Mouse (Mus musculus) forebrain, embryonic 15.5 days (tissue): ENCODE results near the gene Ptprk. TPM values are rescaled to one million over a fixed set of nuclear protein-coding genes. Genes with fewer than 3 reads are reported as not detected.

Experiments used
- ATAC-seq: fragments of 200-750 bp; cut with Nextera tagmentation; replicated peaks from 2 replicates; pipeline ENCODE4 v1.8.0; 2017; ENCODE audit warnings: mild to moderate bottlenecking, moderate TSS enrichment, moderate library complexity
- H3K27ac ChIP-seq: fragments of 300-500 bp; sonication (generic); replicated peaks from 2 replicates; pipeline ENCODE4 v1.5.1; 2015; ENCODE audit warnings: mild to moderate bottlenecking, inconsistent platforms
- H3K27me3 ChIP-seq: fragments of 300-500 bp; sonication (generic); 2 replicates; pipeline ENCODE4 v1.6.1; 2015; ENCODE audit warnings: inconsistent platforms
- H3K36me3 ChIP-seq: fragments of 300-500 bp; sonication (generic); 2 replicates; pipeline ENCODE4 v1.6.1; 2015; ENCODE audit warnings: mild to moderate bottlenecking, inconsistent platforms
- H3K4me1 ChIP-seq: fragments of 300-500 bp; sonication (generic); 2 replicates; pipeline ENCODE4 v1.6.1; 2015; ENCODE audit warnings: inconsistent platforms
- H3K4me2 ChIP-seq: fragments of 300-500 bp; sonication (generic); replicated peaks from 2 replicates; pipeline ENCODE4 v1.6.1; 2015; ENCODE audit warnings: mild to moderate bottlenecking, inconsistent platforms
- H3K4me3 ChIP-seq: fragments of 300-500 bp; sonication (generic); 2 replicates; pipeline ENCODE4 v1.5.1; 2015; ENCODE audit warnings: mild to moderate bottlenecking, inconsistent platforms
- H3K9ac ChIP-seq: fragments of 300-500 bp; sonication (generic); replicated peaks from 2 replicates; pipeline ENCODE4 v1.6.1; 2015; ENCODE audit warnings: mild to moderate bottlenecking, inconsistent platforms
- H3K9me3 ChIP-seq: fragments of 300-500 bp; sonication (generic); 2 replicates; pipeline ENCODE4 v1.6.1; 2016; ENCODE audit warnings: inconsistent platforms
- whole genome bisulfite sequencing: fragments of 180-500 bp; shearing (Covaris S2); methylation state at CpG from one replicate; pipeline ENCODE4 v1.1.7; 2015; ENCODE audit warnings: mixed read lengths; 5-methylcytosine and 5-hydroxymethylcytosine counted together
- polyA plus RNA-seq: library from polyadenylated mRNA; unstranded; fragments of >200 nt; fragmentation: Nextera tagmentation; extraction: Ambion mirVana; gene quantifications from 2 replicates; pipeline ENCODE4 v1.2.1, GENCODE M21; 2015

Ptprk gene
- polyA plus RNA-seq, 1 experiment from 2014 or later = 37.4 TPM

DNA sequence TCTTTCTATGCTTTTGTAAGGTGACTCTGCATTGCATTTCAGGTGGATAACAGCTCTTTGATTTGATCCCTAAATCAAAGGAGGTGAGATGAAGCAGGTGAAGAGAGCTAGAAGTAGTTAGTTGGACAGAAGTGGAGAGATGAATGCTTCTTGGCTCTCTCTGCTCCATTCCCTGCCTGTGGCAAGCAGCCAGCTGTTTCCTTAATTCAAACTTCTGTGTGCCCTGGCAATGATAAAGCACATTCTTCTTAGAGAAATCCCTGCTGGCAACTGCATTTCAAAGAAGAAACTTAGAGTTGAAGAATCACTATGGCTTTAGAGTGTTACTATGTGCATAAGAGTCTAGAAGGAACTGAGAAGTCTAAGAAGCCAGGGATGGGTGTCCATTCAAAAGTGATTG lies 89.6 kb downstream of the Ptprk start:
- no peak for ATAC-seq
- Histone ChIP-seq H3K9me3 (no peaks in the 10 kb centered on the region), H3K27ac (no peak overlapping the region), H3K9ac (no peak overlapping the region), H3K36me3 (no peaks in the 10 kb centered on the region), H3K4me2 (no peak overlapping the region), H3K27me3 (no peaks in the 10 kb centered on the region), H3K4me1 (peaks cover 16% of the 10 kb centered on the region), H3K4me3 (no peak overlapping the region)

DNA sequence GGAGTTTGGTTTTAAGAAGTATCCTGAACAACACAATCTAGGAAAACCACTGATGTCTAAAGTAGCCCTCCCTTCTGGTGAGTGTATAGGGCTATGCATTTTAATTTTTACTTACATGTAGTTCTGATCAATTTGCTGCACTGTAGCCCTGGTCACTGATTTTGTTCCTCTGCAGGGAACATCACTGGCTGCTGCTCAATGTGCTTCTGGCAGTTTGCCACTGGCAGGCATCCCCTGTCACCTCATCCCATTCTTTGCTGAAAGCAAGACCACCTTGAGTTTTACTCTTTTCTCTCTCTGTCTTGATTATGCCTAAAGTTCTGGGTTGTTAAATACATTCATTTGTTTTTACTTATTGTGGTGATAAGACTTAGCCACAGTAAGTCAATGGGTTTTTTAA lies 90.1 kb downstream of the Ptprk start:
- H3K4me2 ChIP-seq = no peak overlapping the region
- no peak for ATAC-seq
- no peak overlapping the region for H3K27ac ChIP-seq
- H3K4me3 ChIP-seq = no peak overlapping the region
- no peaks in the 10 kb centered on the region for H3K9me3 ChIP-seq
- peaks cover 16% of the 10 kb centered on the region for H3K4me1 ChIP-seq
- H3K9ac ChIP-seq = no peak overlapping the region
- no peaks in the 10 kb centered on the region for H3K36me3 ChIP-seq
- H3K27me3 ChIP-seq = no peaks in the 10 kb centered on the region

DNA sequence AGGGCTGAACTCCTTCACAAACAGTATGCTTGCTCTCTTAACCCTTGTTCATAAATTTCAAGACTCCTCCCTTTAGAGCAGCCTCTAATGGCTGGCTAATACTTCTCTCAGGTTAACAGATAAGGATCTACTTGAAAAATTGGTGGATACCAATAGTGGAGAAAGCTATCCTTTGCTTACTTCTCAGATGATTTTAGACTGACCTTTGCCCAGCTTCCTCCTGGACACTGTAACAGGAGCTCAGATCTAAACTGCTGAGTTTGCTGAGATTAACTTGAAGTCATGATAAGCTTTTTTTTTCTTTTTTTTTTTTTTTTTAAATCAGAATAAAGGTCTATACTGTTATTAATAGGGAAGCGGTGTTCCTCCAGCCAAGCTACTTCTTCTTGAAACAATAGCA lies 92.0 kb downstream of the Ptprk start:
- Histone ChIP-seq H3K36me3 (no peaks in the 10 kb centered on the region), H3K9me3 (no peaks in the 10 kb centered on the region), H3K4me1 (peaks cover 10% of the 10 kb centered on the region; the same call in 1 of the 2 replicates), H3K4me3 (no peak overlapping the region), H3K9ac (no peak overlapping the region), H3K27ac (no peak overlapping the region), H3K27me3 (no peaks in the 10 kb centered on the region), H3K4me2 (no peak overlapping the region)
- no peak for ATAC-seq
- 69% methylated on average over 1 of the region's 1 CpGs for WGBS

DNA sequence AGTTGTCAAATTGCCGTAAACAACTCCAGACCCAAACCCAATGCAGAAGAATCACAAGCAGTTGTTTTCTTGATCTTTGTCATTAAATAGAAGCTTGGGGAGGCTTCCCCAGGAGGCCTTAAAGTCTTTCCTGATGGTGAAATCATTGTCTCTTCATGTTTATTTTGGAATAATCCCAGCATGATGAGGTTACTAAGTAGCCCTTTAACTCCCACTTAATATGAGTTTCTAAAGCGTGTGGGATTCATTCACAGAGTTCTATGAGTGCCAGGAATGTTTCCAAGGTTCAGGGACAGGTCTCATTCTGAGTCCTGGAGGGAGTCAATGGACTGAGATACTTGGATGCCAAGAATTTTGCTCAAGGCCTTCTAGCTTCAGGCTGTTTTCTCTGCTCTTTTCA lies 92.5 kb downstream of the Ptprk start:
- Histone ChIP-seq H3K27ac (no peak overlapping the region), H3K27me3 (no peaks in the 10 kb centered on the region), H3K4me2 (no peak overlapping the region), H3K36me3 (no peaks in the 10 kb centered on the region), H3K9me3 (no peaks in the 10 kb centered on the region), H3K4me3 (no peak overlapping the region), H3K9ac (no peak overlapping the region), H3K4me1 (peaks cover 10% of the 10 kb centered on the region; the same call in 1 of the 2 replicates)
- ATAC-seq = no peak
- 47% methylated on average over 2 of the region's 2 CpGs for WGBS

DNA sequence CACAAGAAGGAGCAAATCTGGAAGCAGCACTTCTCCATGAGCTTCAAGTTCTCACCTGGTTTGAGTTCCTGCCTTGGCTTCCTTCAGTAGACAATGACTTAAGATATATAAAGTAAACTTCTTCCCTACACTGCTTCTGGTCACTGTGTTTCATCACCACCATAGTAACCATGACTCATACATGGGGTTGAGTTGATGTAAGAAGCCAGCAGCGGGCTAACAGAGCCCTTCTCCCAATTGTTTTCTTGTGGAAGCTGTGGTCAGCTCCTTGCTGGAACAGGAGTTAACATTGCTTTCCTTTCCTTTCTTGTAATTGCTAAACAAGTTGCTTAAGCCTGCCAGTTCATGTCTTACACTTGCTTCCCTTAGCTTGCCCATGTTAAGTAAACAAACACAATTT lies 96.6 kb downstream of the Ptprk start:
- no peak for ATAC-seq
- H3K4me1 ChIP-seq = no peaks in the 10 kb centered on the region
- no peaks in the 10 kb centered on the region for H3K9me3 ChIP-seq
- H3K4me3 ChIP-seq = no peak overlapping the region
- 88% methylated on average over 1 of the region's 1 CpGs for WGBS
- no peak overlapping the region for H3K27ac ChIP-seq
- H3K9ac ChIP-seq = no peak overlapping the region
- no peaks in the 10 kb centered on the region for H3K27me3 ChIP-seq
- H3K4me2 ChIP-seq = no peak overlapping the region
- H3K36me3 ChIP-seq = no peaks in the 10 kb centered on the region

DNA sequence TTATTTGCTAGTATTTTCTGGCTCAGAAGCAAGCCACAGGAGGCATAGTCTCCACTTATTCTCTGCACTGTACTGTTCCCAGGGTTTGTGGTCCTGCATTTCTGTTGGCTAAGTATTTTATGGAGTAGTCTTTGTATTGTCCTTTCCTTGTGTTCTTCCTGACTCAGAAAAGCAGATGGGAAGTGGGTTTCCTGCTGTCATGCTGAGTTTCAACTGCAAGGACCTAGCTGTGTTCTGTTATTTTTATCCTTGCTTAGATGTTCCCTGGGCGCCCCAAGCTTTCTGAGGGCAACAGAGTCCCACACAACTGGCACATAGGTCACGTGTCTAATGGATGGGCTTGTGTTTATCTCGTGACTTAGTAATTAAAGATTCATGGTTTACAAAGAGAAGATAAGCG lies 104.3 kb downstream of the Ptprk start:
- WGBS = 72% methylated on average over 4 of the region's 4 CpGs
- Histone ChIP-seq H3K36me3 (no peaks in the 10 kb centered on the region), H3K4me3 (no peak overlapping the region), H3K4me1 (no peaks in the 10 kb centered on the region), H3K9me3 (no peaks in the 10 kb centered on the region), H3K27ac (no peak overlapping the region), H3K27me3 (no peaks in the 10 kb centered on the region), H3K4me2 (no peak overlapping the region), H3K9ac (no peak overlapping the region)
- ATAC-seq = no peak

DNA sequence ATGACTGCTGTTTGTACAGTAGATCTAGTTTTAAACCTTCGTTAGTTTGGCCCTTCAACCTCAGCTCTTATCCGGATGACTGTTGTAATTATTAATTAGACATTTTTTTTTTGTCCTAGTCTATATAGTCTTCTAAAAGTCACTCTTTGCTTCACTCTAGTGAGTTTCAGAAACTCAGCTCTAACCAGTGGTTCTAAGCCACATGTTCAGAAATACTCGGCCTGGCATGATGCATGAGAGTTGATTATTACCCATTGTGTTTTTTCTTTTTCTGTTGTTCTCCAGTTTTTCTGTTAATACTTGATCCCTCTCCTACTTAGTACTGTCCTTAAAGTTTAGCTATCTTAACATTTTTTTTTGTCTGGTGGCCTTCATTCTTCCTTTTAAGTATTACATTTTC lies 107.5 kb downstream of the Ptprk start:
- Histone ChIP-seq H3K27ac (no peak overlapping the region), H3K4me2 (no peak overlapping the region), H3K9ac (no peak overlapping the region), H3K36me3 (no peaks in the 10 kb centered on the region), H3K27me3 (no peaks in the 10 kb centered on the region), H3K4me3 (no peak overlapping the region), H3K4me1 (0 out of 2 replicates have a peak, but pooled peaks cover under 1% of the 10 kb centered on the region), H3K9me3 (no peaks in the 10 kb centered on the region)
- 86% methylated on average over 3 of the region's 3 CpGs for WGBS
- no peak for ATAC-seq

DNA sequence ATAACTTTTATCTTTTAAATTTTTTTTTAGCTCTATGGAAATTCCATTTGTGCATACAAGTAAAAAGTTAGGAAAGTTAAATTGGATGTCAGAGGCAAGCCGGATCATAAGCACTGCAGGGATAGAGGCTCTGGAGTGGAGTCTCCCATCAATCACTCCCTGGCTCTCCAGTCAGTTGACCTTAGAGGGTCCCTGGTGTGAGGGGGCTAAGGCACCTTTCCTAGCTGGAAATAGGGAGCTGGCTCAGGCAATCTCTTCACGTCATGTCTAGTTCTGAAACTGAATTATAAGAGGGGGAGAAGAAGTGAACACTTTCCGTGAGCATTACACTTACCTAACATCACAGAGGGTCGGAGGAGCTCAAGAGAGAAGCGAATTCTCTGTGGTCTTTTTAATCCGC lies 110.1 kb downstream of the Ptprk start:
- H3K4me3 ChIP-seq = no peak overlapping the region
- H3K9me3 ChIP-seq = no peaks in the 10 kb centered on the region
- no peak overlapping the region for H3K27ac ChIP-seq
- H3K9ac ChIP-seq = no peak overlapping the region
- no peak overlapping the region for H3K4me2 ChIP-seq
- WGBS = 87% methylated on average over 6 of the region's 6 CpGs
- no peaks in the 10 kb centered on the region for H3K27me3 ChIP-seq
- ATAC-seq = no peak
- H3K4me1 ChIP-seq = 0 out of 2 replicates have a peak, but pooled peaks cover 5% of the 10 kb centered on the region
- no peaks in the 10 kb centered on the region for H3K36me3 ChIP-seq

DNA sequence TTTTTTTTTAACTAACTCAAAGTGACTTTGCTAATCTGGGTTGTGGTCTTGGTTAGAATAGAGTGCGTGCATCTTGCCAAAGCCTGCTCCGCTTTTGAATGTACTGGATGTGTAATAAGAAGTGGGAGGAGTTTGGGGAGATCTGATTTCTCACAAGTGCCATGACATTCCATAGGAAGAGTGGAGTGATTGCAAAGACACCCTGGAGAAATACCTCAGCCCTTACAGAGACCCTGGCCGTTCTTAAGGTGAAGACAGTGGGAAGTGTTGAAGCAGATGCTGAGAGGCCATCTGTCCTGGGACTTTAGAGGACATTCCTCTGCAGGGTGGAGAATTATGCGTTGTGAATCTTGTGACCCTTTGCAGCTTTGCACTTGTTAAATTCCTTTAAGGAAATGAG lies 110.7 kb downstream of the Ptprk start:
- no peak for ATAC-seq
- Histone ChIP-seq H3K4me3 (no peak overlapping the region), H3K36me3 (no peaks in the 10 kb centered on the region), H3K9me3 (no peaks in the 10 kb centered on the region), H3K9ac (no peak overlapping the region), H3K27me3 (no peaks in the 10 kb centered on the region), H3K4me1 (0 out of 2 replicates have a peak, but pooled peaks cover 5% of the 10 kb centered on the region), H3K4me2 (no peak overlapping the region), H3K27ac (no peak overlapping the region)
- WGBS = 78% methylated on average over 4 of the region's 4 CpGs

DNA sequence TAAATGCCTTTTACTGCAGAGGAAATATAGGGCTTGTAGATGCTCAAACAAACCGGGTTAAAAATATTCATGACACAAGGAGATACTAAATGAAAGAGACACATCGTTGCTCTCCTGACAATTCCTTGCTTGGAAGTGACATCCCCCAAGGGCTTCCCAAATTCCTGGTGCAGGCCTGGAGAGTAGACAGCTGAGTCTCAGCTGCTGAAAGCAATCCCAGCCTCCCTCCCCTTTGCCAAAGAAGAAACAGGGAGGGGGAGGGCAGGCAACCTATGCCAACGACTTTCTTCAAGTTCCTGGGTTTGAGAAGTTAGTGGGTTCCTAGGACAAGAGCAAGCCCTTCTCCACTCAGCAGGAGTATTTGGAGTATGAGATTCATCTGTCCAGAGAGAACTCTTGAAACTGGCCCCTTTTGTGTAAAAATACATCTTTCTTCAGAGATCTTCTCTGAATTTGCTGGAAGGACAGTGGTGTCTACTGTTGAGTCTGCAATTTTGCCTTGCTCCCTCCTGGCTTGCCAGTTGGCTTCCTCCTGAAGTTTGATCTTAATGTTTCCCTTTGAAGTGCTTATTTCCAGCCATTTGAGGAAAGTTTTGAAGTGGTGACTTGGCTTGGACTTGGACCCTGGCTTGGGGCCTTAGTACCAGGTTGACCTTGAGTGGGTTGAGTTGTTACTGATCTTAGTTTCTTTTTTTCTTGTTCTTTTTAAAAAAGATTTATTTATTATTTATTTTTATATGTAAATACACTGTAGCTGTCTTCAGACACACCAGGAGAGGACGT lies 111.6 kb downstream of the Ptprk start:
- WGBS = 87% methylated on average over 4 of the region's 4 CpGs
- ATAC-seq = no peak
- H3K9me3 ChIP-seq = no peaks in the 10 kb centered on the region
- no peak overlapping the region for H3K27ac ChIP-seq
- H3K36me3 ChIP-seq = no peaks in the 10 kb centered on the region
- H3K4me1 ChIP-seq = 0 out of 2 replicates have a peak, but pooled peaks cover 5% of the 10 kb centered on the region
- no peak overlapping the region for H3K4me2 ChIP-seq
- H3K27me3 ChIP-seq = no peaks in the 10 kb centered on the region
- H3K4me3 ChIP-seq = no peak overlapping the region
- H3K9ac ChIP-seq = no peak overlapping the region

DNA sequence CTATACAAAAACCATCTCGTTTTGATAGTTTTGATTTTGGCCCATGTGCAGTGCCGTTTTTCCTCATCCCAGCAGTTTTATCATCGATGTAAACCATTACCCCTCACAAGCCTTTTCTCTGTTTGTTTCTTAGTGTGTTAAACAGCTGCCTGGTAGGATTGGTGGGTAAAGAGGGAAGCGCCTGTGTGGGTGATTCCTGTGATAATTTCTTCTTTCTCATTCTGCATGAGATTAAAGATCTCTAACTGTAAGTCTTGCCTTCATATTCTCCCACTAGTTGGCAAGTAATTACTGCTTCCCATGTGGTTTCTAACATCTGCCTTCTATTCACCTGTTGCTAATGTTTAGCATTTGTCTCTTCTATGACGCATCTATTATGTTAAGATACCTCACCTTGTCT lies 116.8 kb downstream of the Ptprk start:
- H3K27me3 ChIP-seq = no peaks in the 10 kb centered on the region
- no peak for ATAC-seq
- H3K9ac ChIP-seq = no peak overlapping the region
- no peak overlapping the region for H3K27ac ChIP-seq
- WGBS = 92% methylated on average over 5 of the region's 5 CpGs
- H3K36me3 ChIP-seq = no peaks in the 10 kb centered on the region
- H3K4me2 ChIP-seq = no peak overlapping the region
- H3K4me1 ChIP-seq = 0 out of 2 replicates have a peak, but pooled peaks cover 5% of the 10 kb centered on the region
- no peaks in the 10 kb centered on the region for H3K9me3 ChIP-seq
- no peak overlapping the region for H3K4me3 ChIP-seq

DNA sequence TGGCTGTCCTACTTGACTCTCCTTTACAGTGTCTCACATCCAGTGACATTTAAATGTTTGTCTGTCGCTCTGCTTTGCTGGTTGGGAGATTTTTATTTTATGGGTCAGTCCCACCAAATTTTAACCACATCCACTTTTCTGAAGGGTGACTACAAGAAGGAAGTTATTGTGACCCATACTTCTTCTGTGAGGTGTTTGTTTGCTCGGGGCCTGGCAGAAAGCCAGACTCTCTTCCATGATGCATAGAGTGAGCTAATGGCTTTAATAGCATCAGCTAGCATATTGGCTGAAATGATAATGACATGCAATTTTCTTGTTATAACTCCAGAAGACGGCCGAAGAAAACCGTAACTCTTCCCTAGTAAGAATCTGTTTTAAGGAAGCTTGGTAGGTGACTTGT lies 119.0 kb downstream of the Ptprk start:
- no peaks in the 10 kb centered on the region for H3K4me1 ChIP-seq
- no peaks in the 10 kb centered on the region for H3K36me3 ChIP-seq
- no peak overlapping the region for H3K4me3 ChIP-seq
- no peak overlapping the region for H3K27ac ChIP-seq
- H3K4me2 ChIP-seq = no peak overlapping the region
- WGBS = 76% methylated on average over 5 of the region's 5 CpGs
- no peak for ATAC-seq
- no peaks in the 10 kb centered on the region for H3K9me3 ChIP-seq
- H3K27me3 ChIP-seq = no peaks in the 10 kb centered on the region
- no peak overlapping the region for H3K9ac ChIP-seq

DNA sequence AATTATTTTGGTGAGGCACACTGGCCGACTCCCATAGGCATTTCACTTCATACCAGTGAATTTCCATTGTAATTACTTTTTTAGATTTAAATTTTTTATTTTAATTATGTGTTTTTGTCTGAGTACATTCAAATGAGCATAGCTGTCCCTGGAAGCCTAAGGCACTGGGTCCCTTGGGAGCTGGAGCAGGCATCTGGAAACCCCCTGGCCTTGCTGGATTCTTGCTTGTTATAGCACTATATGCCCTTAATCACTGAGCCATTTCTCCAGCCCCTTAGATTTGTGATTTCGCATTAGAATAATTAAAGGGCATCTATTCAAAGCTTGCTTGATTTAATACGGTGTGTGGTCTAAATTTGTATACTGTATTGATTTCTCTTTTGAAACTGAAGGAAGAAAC lies 126.0 kb downstream of the Ptprk start:
- Histone ChIP-seq H3K4me2 (no peak overlapping the region), H3K9ac (no peak overlapping the region), H3K4me3 (no peak overlapping the region), H3K36me3 (no peaks in the 10 kb centered on the region), H3K27ac (no peak overlapping the region), H3K27me3 (no peaks in the 10 kb centered on the region), H3K9me3 (no peaks in the 10 kb centered on the region), H3K4me1 (no peaks in the 10 kb centered on the region)
- WGBS = 91% methylated on average over 3 of the region's 3 CpGs
- ATAC-seq = no peak
